Mouse (Mus musculus) G1E (cell line): ENCODE measurements around the gene Lcor.

Experiments used
- CTCF ChIP-seq: IDR thresholded peaks from 2 replicates; pipeline ENCODE4 v1.5.1; 2012; ENCODE audit warnings: low read depth, low read length, inconsistent platforms, mixed read lengths
- GATA1 ChIP-seq: IDR thresholded peaks from 2 replicates; pipeline ENCODE4 v1.6.1; 2012; ENCODE audit warnings: borderline replicate concordance, low read length, inconsistent platforms, mixed read lengths
- GATA2 ChIP-seq: IDR thresholded peaks from 2 replicates; pipeline ENCODE4 v1.6.1; 2012; ENCODE audit warnings: low read depth, low read length, inconsistent platforms, borderline replicate concordance
- POLR2AphosphoS5 ChIP-seq: IDR thresholded peaks from 2 replicates; pipeline ENCODE4 v1.6.1; 2012; ENCODE audit warnings: low read depth, low read length, inconsistent platforms; ENCODE audit not compliant: insufficient replicate concordance
- TAL1 ChIP-seq: conservative IDR thresholded peaks from 2 replicates; pipeline ENCODE4 v1.6.1; 2012; ENCODE audit warnings: low read depth, low read length, inconsistent platforms, mixed read lengths

- TF ChIP-seq CTCF (no peak), GATA1 (no peak), TAL1 (no peak), GATA2 (no peak), POLR2AphosphoS5 (no peak)
Observed at GRCm38 (mm10) chr19:41484361-41484760, 1.9 kb downstream of the Lcor start.
